Mouse (Mus musculus) neural tube, embryonic 11.5 days (tissue): ENCODE measurements at regions not wholly inside any gene's neighbourhood (a gene's known extent, or its start where the extent isn't known, plus 50 kb on each side); places are given as distances from the start of the nearest gene placed in this dataset.

Experiments
- ATAC-seq: fragments of 200-750 bp; cut with Nextera tagmentation; 2 replicates; pipeline ENCODE4 v1.8.0; 2017; ENCODE audit warnings: moderate number of reproducible peaks, mild to moderate bottlenecking, moderate TSS enrichment, moderate library complexity; ENCODE audit not compliant: insufficient read depth, low FRiP score, low TSS enrichment
- DNase-seq: peaks from one replicate; pipeline ENCODE4 v3.0.0-alpha.2; 2015; ENCODE audit warnings: low spot score
- H3K27ac ChIP-seq: fragments of 300-500 bp; sonication (generic); 2 replicates; pipeline ENCODE4 v1.5.1; 2014; ENCODE audit warnings: low read depth, mild to moderate bottlenecking, low read length
- H3K27me3 ChIP-seq: fragments of 300-500 bp; sonication (generic); 2 replicates; pipeline ENCODE4 v1.6.1; 2014; ENCODE audit warnings: mild to moderate bottlenecking, low read length, mixed read lengths; ENCODE audit not compliant: control insufficient read depth, insufficient read depth
- H3K36me3 ChIP-seq: fragments of 300-500 bp; sonication (generic); 2 replicates; pipeline ENCODE4 v1.6.1; 2014; ENCODE audit warnings: mild to moderate bottlenecking, low read length, moderate library complexity, mixed read lengths; ENCODE audit not compliant: control insufficient read depth, insufficient read depth
- H3K4me1 ChIP-seq: fragments of 300-500 bp; sonication (generic); 2 replicates; pipeline ENCODE4 v1.6.1; 2014; ENCODE audit warnings: low read length, mixed read lengths; ENCODE audit not compliant: control insufficient read depth, insufficient read depth
- H3K4me2 ChIP-seq: fragments of 300-500 bp; sonication (generic); 2 replicates; pipeline ENCODE4 v1.6.1; 2014; ENCODE audit warnings: low read depth, mild to moderate bottlenecking, moderate library complexity
- H3K4me3 ChIP-seq: fragments of 300-500 bp; sonication (generic); 2 replicates; pipeline ENCODE4 v1.5.1; 2014; ENCODE audit warnings: low read depth, low read length
- H3K9ac ChIP-seq: fragments of 300-500 bp; sonication (generic); 2 replicates; pipeline ENCODE4 v1.6.1; 2014; ENCODE audit warnings: mild to moderate bottlenecking, low read length
- H3K9me3 ChIP-seq: fragments of 300-500 bp; sonication (generic); 2 replicates; pipeline ENCODE4 v1.6.1; 2016; ENCODE audit warnings: low read length; ENCODE audit not compliant: control insufficient read depth
- WGBS: fragments of 180-500 bp; shearing (Covaris S2); extraction: QIAGEN DNeasy Blood & Tissue Kit; methylation state at CpG from one replicate; pipeline ENCODE4 v1.1.7; 2014; 5-methylcytosine and 5-hydroxymethylcytosine counted together

DNA sequence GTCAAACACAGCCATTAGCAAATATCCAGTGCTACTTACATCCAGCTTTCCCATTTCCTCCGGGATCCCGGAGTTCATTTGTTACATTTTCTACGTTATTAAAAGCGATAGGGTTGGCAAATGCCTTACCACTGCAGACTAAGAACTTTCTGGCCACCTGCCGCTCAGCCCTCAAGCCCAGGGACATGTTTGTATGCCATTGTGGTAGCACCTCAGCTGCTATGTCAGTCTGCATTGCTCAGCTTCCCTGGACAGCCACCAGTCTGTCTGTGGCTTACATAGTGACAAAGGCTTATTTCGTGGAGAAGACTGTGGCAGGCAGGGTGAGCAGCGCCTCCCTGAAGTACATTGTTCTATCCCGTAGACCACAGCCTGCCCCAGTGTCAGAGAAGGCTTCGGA lies 127.5 kb downstream of the Fam173b start:
- H3K36me3 ChIP-seq = no peaks in the 10 kb centered on the region
- DNase-seq (no peak), ATAC-seq (no peak)
- no peak overlapping the region for H3K4me2 ChIP-seq
- H3K27me3 ChIP-seq = no peaks in the 10 kb centered on the region
- H3K4me1 ChIP-seq = no peaks in the 10 kb centered on the region
- H3K4me3 ChIP-seq = no peak overlapping the region
- H3K27ac ChIP-seq = no peak overlapping the region
- no peak overlapping the region for H3K9ac ChIP-seq
- WGBS = 87% methylated on average over 9 of the region's 9 CpGs
- H3K9me3 ChIP-seq = no peaks in the 10 kb centered on the region

- Histone ChIP-seq H3K4me1 (no peaks in the 10 kb centered on the region), H3K9ac (no peak overlapping the region), H3K27me3 (no peaks in the 10 kb centered on the region), H3K4me2 (no peak overlapping the region), H3K9me3 (no peaks in the 10 kb centered on the region), H3K4me3 (no peak overlapping the region), H3K27ac (no peak overlapping the region), H3K36me3 (no peaks in the 10 kb centered on the region)
- DNase-seq = no peak
- no peak for ATAC-seq
- WGBS = 59% methylated on average over 4 of the region's 4 CpGs
Observed at GRCm38 (mm10) chr15:31741686-31742085, 140.0 kb downstream of the Fam173b start.

DNA sequence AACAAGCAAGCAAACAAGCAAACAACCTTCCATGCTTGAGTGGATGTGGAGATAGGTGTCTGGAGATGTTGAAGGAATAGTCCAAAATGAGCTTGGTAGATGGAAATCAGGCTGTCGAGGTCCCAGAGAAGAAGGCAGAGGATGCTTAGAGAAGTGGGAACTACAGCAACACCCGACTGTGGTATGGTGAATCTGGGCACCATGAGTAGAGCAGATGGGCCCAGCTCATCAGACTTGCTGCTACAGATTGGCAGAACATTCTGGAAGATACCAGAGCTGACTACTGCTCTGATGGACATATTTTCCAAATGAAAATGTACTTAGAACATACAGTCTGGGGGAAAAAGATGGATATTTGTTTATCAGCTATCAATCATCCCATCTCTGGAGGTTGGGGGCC lies 142.9 kb downstream of the Fam173b start:
- WGBS = 91% methylated on average over 2 of the region's 2 CpGs
- Histone ChIP-seq H3K9ac (no peak overlapping the region), H3K27me3 (no peaks in the 10 kb centered on the region), H3K4me1 (no peaks in the 10 kb centered on the region), H3K27ac (no peak overlapping the region), H3K36me3 (no peaks in the 10 kb centered on the region), H3K9me3 (no peaks in the 10 kb centered on the region), H3K4me3 (no peak overlapping the region), H3K4me2 (no peak overlapping the region)
- ATAC-seq (no peak), DNase-seq (no peak)

DNA sequence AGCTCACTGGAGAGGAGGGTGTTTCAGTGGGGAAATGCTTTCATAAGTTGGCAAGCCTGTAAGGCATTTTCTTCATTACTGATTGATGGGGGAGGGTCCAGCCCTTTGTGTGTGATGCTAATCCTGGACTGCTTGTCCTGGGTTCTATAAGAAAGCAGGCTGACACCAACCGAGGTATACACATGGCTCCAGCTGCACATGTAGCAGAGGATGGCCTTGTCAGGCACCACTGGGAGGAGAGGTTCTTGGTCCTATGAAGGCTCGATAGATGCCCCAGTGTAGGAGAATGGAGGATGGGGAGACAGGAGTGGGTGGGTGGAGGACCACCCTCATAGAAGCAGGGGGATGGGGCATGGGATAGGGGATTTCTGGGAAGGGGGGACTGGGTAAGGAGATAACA lies 151.0 kb downstream of the Fam173b start:
- Histone ChIP-seq H3K27me3 (no peaks in the 10 kb centered on the region), H3K9ac (no peak overlapping the region), H3K4me3 (no peak overlapping the region), H3K9me3 (no peaks in the 10 kb centered on the region), H3K27ac (no peak overlapping the region), H3K4me1 (no peaks in the 10 kb centered on the region), H3K36me3 (no peaks in the 10 kb centered on the region), H3K4me2 (no peak overlapping the region)
- no peak for ATAC-seq
- DNase-seq = no peak
- WGBS = 70% methylated on average over 2 of the region's 2 CpGs

GRCm38 (mm10) chr15:31753578-31754281 lies 152.1 kb downstream of the Fam173b start:
- no peak for ATAC-seq
- WGBS = 32% methylated on average over 14 of the region's 14 CpGs
- Histone ChIP-seq H3K9me3 (no peaks in the 10 kb centered on the region), H3K27me3 (no peaks in the 10 kb centered on the region), H3K27ac (no peak overlapping the region), H3K4me1 (no peaks in the 10 kb centered on the region), H3K9ac (no peak overlapping the region), H3K4me2 (no peak overlapping the region), H3K4me3 (no peak overlapping the region), H3K36me3 (no peaks in the 10 kb centered on the region)
- no peak for DNase-seq

GRCm38 (mm10) chr15:31768959-31769844 lies 167.6 kb downstream of the Fam173b start:
- Histone ChIP-seq H3K4me2 (no peak overlapping the region), H3K36me3 (no peaks in the 10 kb centered on the region), H3K9me3 (no peaks in the 10 kb centered on the region), H3K27ac (no peak overlapping the region), H3K4me3 (no peak overlapping the region), H3K4me1 (no peaks in the 10 kb centered on the region), H3K9ac (no peak overlapping the region), H3K27me3 (no peaks in the 10 kb centered on the region)
- WGBS = 79% methylated on average over 12 of the region's 12 CpGs
- DNase-seq (no peak), ATAC-seq (no peak)

- Histone ChIP-seq H3K9ac (no peak overlapping the region), H3K9me3 (no peaks in the 10 kb centered on the region), H3K4me2 (no peak overlapping the region), H3K27me3 (no peaks in the 10 kb centered on the region), H3K4me3 (no peak overlapping the region), H3K4me1 (no peaks in the 10 kb centered on the region), H3K36me3 (no peaks in the 10 kb centered on the region), H3K27ac (no peak overlapping the region)
- no peak for DNase-seq
- no peak for ATAC-seq
- 92% methylated on average over 2 of the region's 2 CpGs for WGBS
Observed at GRCm38 (mm10) chr15:31783081-31783480, 181.4 kb downstream of the Fam173b start.

DNA sequence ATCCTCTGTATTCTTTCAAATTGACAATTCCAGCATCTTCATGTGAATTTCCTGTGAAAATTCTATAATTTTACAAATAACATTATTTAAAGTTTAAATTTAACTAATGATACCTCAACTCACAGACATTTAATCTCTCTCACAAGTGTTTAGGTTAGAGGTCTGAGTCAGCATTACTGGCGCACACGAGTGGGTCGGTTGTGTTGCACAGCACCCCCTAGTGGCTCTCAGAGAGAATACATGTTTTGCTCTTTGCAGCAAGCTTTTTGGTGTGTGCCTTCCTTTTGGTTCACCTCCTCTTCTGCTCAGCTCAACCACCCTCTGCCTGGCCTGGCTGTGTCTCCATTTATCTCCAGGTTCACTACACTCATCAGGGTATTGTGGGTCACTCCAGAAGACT lies 183.4 kb downstream of the Fam173b start:
- no peaks in the 10 kb centered on the region for H3K4me1 ChIP-seq
- ATAC-seq = no peak
- no peak for DNase-seq
- H3K27ac ChIP-seq = no peak overlapping the region
- H3K36me3 ChIP-seq = no peaks in the 10 kb centered on the region
- H3K9me3 ChIP-seq = no peaks in the 10 kb centered on the region
- H3K4me2 ChIP-seq = no peak overlapping the region
- H3K4me3 ChIP-seq = no peak overlapping the region
- WGBS = 75% methylated on average over 3 of the region's 3 CpGs
- H3K9ac ChIP-seq = no peak overlapping the region
- H3K27me3 ChIP-seq = no peaks in the 10 kb centered on the region

DNA sequence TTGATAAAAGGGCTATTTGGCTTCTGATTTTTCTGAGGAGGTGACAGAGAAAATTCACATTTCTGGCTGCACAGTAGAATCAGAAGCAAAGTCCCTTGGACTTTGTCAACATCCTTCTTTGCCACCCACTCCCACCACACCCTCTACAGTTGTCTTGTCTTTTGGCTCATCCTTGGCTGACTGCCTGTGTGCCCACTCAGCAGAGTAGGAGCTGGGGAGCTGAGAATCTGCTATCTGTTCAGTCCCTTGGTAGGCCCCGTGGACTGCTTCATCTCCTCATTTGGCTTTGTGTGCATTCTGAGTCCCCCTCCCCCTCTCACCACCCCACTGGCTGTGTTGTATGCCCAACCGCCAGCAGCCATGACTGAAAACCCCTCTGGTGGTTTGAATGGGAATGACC lies 197.2 kb downstream of the Fam173b start:
- DNase-seq = no peak
- Histone ChIP-seq H3K9ac (no peak overlapping the region), H3K4me2 (no peak overlapping the region), H3K4me3 (no peak overlapping the region), H3K27me3 (no peaks in the 10 kb centered on the region), H3K4me1 (no peaks in the 10 kb centered on the region), H3K27ac (no peak overlapping the region), H3K36me3 (no peaks in the 10 kb centered on the region), H3K9me3 (no peaks in the 10 kb centered on the region)
- WGBS = 86% methylated on average over 2 of the region's 2 CpGs
- no peak for ATAC-seq
